Mouse (Mus musculus) midbrain, embryonic 16.5 days (tissue): ENCODE results near the gene Cacng3. TPM values are rescaled to one million over a fixed set of nuclear protein-coding genes. Genes with fewer than 3 reads are reported as not detected.

ENCODE experiments used
- ATAC-seq: fragments of 200-750 bp; cut with Nextera tagmentation; 2 replicates; pipeline ENCODE4 v1.8.0; 2017; ENCODE audit warnings: moderate TSS enrichment
- H3K27ac ChIP-seq: fragments of 300-500 bp; sonication (generic); 2 replicates; pipeline ENCODE4 v1.5.1; 2014; ENCODE audit warnings: mild to moderate bottlenecking, low read length, mixed read lengths
- H3K27me3 ChIP-seq: fragments of 300-500 bp; sonication (generic); 2 replicates; pipeline ENCODE4 v1.6.1; 2014; ENCODE audit warnings: low read depth, low read length, mixed read lengths; ENCODE audit not compliant: control insufficient read depth, insufficient read depth
- H3K36me3 ChIP-seq: fragments of 300-500 bp; sonication (generic); 2 replicates; pipeline ENCODE4 v1.6.1; 2014; ENCODE audit warnings: mild to moderate bottlenecking, low read length, moderate library complexity, mixed read lengths; ENCODE audit not compliant: control insufficient read depth, insufficient read depth
- H3K4me1 ChIP-seq: fragments of 300-500 bp; sonication (generic); 2 replicates; pipeline ENCODE4 v1.6.1; 2014; ENCODE audit warnings: mild to moderate bottlenecking, low read length, mixed read lengths; ENCODE audit not compliant: control insufficient read depth, insufficient read depth
- H3K4me2 ChIP-seq: fragments of 300-500 bp; sonication (generic); 2 replicates; pipeline ENCODE4 v1.6.1; 2014; ENCODE audit warnings: mild to moderate bottlenecking, low read length, mixed read lengths
- H3K4me3 ChIP-seq: fragments of 300-500 bp; sonication (generic); 2 replicates; pipeline ENCODE4 v1.5.1; 2014; ENCODE audit warnings: low read depth, mild to moderate bottlenecking, low read length, moderate library complexity, mixed read lengths
- H3K9ac ChIP-seq: fragments of 300-500 bp; sonication (generic); 2 replicates; pipeline ENCODE4 v1.6.1; 2014; ENCODE audit warnings: low read depth, low read length, mixed read lengths
- H3K9me3 ChIP-seq: fragments of 300-500 bp; sonication (generic); replicated peaks from 2 replicates; pipeline ENCODE4 v1.6.1; 2014; ENCODE audit warnings: mild to moderate bottlenecking, low read length, mixed read lengths; ENCODE audit not compliant: control insufficient read depth, poor library complexity, severe bottlenecking
- WGBS: fragments of 180-500 bp; shearing (Covaris S2); extraction: QIAGEN DNeasy Blood & Tissue Kit; methylation state at CpG from one replicate; pipeline ENCODE4 v1.1.7; 2014; 5-methylcytosine and 5-hydroxymethylcytosine counted together
- polyA plus RNA-seq: library from polyadenylated mRNA; unstranded; fragments of >200 nt; fragmentation: Nextera tagmentation; extraction: Ambion mirVana; gene quantifications from 2 replicates; pipeline ENCODE4 v1.2.1, GENCODE M21; 2015

Gene Cacng3
- 28.8 and 30.7 TPM in 2 replicates for polyA plus RNA-seq

GRCm38 (mm10) chr7:122670442-122670872, at the start of gene Cacng3:
Gene Cacng3, plus strand, starts transcription at chr7:122670492.
- no peaks in the 10 kb centered on the region for H3K36me3 ChIP-seq
- peak within 1 kb of the TSS; percentile 68 for H3K27ac ChIP-seq
- peak within 1 kb of the TSS; percentile 46 for H3K4me3 ChIP-seq
- no peaks in the 10 kb centered on the region for H3K27me3 ChIP-seq
- ATAC-seq = no peak
- peak within 1 kb of the TSS; percentile 63 for H3K4me2 ChIP-seq
- no peaks in the 10 kb centered on the region for H3K9me3 ChIP-seq
- H3K4me1 ChIP-seq = peaks cover 4% of the 10 kb centered on the region; the same call in 1 of the 2 replicates
- 9% methylated on average over 13 of the region's 13 CpGs for WGBS
- peak within 1 kb of the TSS; percentile 65 for H3K9ac ChIP-seq

GRCm38 (mm10) chr7:122622125-122622774, 48.0 kb upstream of the Cacng3 start:
- H3K4me1 ChIP-seq = peaks cover 8% of the 10 kb centered on the region
- peak overlapping the region; percentile 38; the same call in 1 of the 2 replicates for H3K27ac ChIP-seq
- H3K4me2 ChIP-seq = no peak overlapping the region
- no peaks in the 10 kb centered on the region for H3K27me3 ChIP-seq
- no peak overlapping the region for H3K4me3 ChIP-seq
- peak; percentile 80 for ATAC-seq
- 7% methylated on average over 9 of the region's 9 CpGs for WGBS
- H3K9me3 ChIP-seq = no peaks in the 10 kb centered on the region
- H3K9ac ChIP-seq = no peak overlapping the region
- no peaks in the 10 kb centered on the region for H3K36me3 ChIP-seq

GRCm38 (mm10) chr7:122623753-122624152, 46.5 kb upstream of the Cacng3 start:
- Histone ChIP-seq H3K4me2 (no peak overlapping the region), H3K27ac (no peak overlapping the region), H3K4me3 (no peak overlapping the region), H3K9me3 (no peaks in the 10 kb centered on the region), H3K36me3 (no peaks in the 10 kb centered on the region), H3K4me1 (peaks cover 8% of the 10 kb centered on the region), H3K27me3 (no peaks in the 10 kb centered on the region), H3K9ac (no peak overlapping the region)
- WGBS = 73% methylated on average over 1 of the region's 1 CpGs
- no peak for ATAC-seq

- Histone ChIP-seq H3K27me3 (no peaks in the 10 kb centered on the region), H3K27ac (no peak overlapping the region), H3K9me3 (no peaks in the 10 kb centered on the region), H3K9ac (no peak overlapping the region), H3K4me3 (no peak overlapping the region), H3K36me3 (no peaks in the 10 kb centered on the region), H3K4me1 (no peaks in the 10 kb centered on the region), H3K4me2 (no peak overlapping the region)
- no peak for ATAC-seq
- WGBS = 86% methylated on average over 5 of the region's 5 CpGs
These were observed 42.2 kb upstream of the Cacng3 start for GRCm38 (mm10) chr7:122628050-122628449.

- no peak for ATAC-seq
- WGBS = 95% methylated on average over 2 of the region's 2 CpGs
- no peak overlapping the region for H3K9ac ChIP-seq
These were observed 39.9 kb upstream of the Cacng3 start for GRCm38 (mm10) chr7:122630386-122630785.

GRCm38 (mm10) chr7:122631151-122631550, 39.1 kb upstream of the Cacng3 start:
- WGBS = 76% methylated on average over 3 of the region's 3 CpGs
- Histone ChIP-seq H3K9me3 (no peaks in the 10 kb centered on the region), H3K4me2 (no peak overlapping the region), H3K9ac (no peak overlapping the region), H3K4me1 (no peaks in the 10 kb centered on the region), H3K27ac (no peak overlapping the region), H3K36me3 (no peaks in the 10 kb centered on the region), H3K4me3 (no peak overlapping the region), H3K27me3 (no peaks in the 10 kb centered on the region)
- no peak for ATAC-seq

More at GRCm38 (mm10) chr7:122630386-122630785, 39.9 kb upstream of the Cacng3 start:
- Histone ChIP-seq H3K27ac (no peak overlapping the region), H3K4me1 (no peaks in the 10 kb centered on the region), H3K27me3 (no peaks in the 10 kb centered on the region), H3K4me2 (no peak overlapping the region), H3K36me3 (no peaks in the 10 kb centered on the region), H3K9me3 (no peaks in the 10 kb centered on the region), H3K4me3 (no peak overlapping the region)

GRCm38 (mm10) chr7:122632946-122633345, 37.3 kb upstream of the Cacng3 start:
- no peaks in the 10 kb centered on the region for H3K9me3 ChIP-seq
- no peak overlapping the region for H3K4me2 ChIP-seq
- H3K9ac ChIP-seq = no peak overlapping the region
- no peaks in the 10 kb centered on the region for H3K27me3 ChIP-seq
- 77% methylated on average over 5 of the region's 5 CpGs for WGBS
- no peak for ATAC-seq
- no peak overlapping the region for H3K27ac ChIP-seq
- H3K4me1 ChIP-seq = no peaks in the 10 kb centered on the region
- no peak overlapping the region for H3K4me3 ChIP-seq
- H3K36me3 ChIP-seq = no peaks in the 10 kb centered on the region

- Histone ChIP-seq H3K4me1 (no peaks in the 10 kb centered on the region), H3K27me3 (no peaks in the 10 kb centered on the region), H3K27ac (no peak overlapping the region), H3K9me3 (no peaks in the 10 kb centered on the region), H3K9ac (no peak overlapping the region), H3K36me3 (no peaks in the 10 kb centered on the region), H3K4me3 (no peak overlapping the region), H3K4me2 (no peak overlapping the region)
- WGBS = 93% methylated on average over 5 of the region's 5 CpGs
- no peak for ATAC-seq
These were observed 36.8 kb upstream of the Cacng3 start for GRCm38 (mm10) chr7:122633463-122633862.

- 86% methylated on average over 8 of the region's 8 CpGs for WGBS
- no peak overlapping the region for H3K4me2 ChIP-seq
These were observed 26.6 kb upstream of the Cacng3 start for GRCm38 (mm10) chr7:122643676-122644075.

More at GRCm38 (mm10) chr7:122643676-122644075, 26.6 kb upstream of the Cacng3 start:
- Histone ChIP-seq H3K4me3 (no peak overlapping the region), H3K4me1 (no peaks in the 10 kb centered on the region), H3K36me3 (no peaks in the 10 kb centered on the region), H3K27me3 (no peaks in the 10 kb centered on the region), H3K27ac (no peak overlapping the region), H3K9ac (no peak overlapping the region), H3K9me3 (no peaks in the 10 kb centered on the region)
- ATAC-seq = no peak
